Mouse (Mus musculus) midbrain, embryonic 15.5 days (tissue): ENCODE measurements at regions not wholly inside any gene's neighbourhood (a gene's known extent, or its start where the extent isn't known, plus 50 kb on each side); places are given as distances from the start of the nearest gene placed in this dataset.

Experiments
- ATAC-seq: fragments of 200-750 bp; cut with Nextera tagmentation; replicated peaks from 2 replicates; pipeline ENCODE4 v1.8.0; 2017; ENCODE audit warnings: moderate TSS enrichment
- H3K27ac ChIP-seq: fragments of 300-500 bp; sonication (generic); 2 replicates; pipeline ENCODE4 v1.5.1; 2015; ENCODE audit warnings: mild to moderate bottlenecking, inconsistent platforms
- H3K27me3 ChIP-seq: fragments of 300-500 bp; sonication (generic); replicated peaks from 2 replicates; pipeline ENCODE4 v1.6.1; 2015; ENCODE audit warnings: inconsistent platforms
- H3K36me3 ChIP-seq: fragments of 300-500 bp; sonication (generic); replicated peaks from 2 replicates; pipeline ENCODE4 v1.6.1; 2015; ENCODE audit warnings: inconsistent platforms
- H3K4me1 ChIP-seq: fragments of 300-500 bp; sonication (generic); 2 replicates; pipeline ENCODE4 v1.6.1; 2015; ENCODE audit warnings: inconsistent platforms
- H3K4me2 ChIP-seq: fragments of 300-500 bp; sonication (generic); 2 replicates; pipeline ENCODE4 v1.6.1; 2015; ENCODE audit warnings: inconsistent platforms, mild to moderate bottlenecking, moderate library complexity
- H3K4me3 ChIP-seq: fragments of 300-500 bp; sonication (generic); 2 replicates; pipeline ENCODE4 v1.5.1; 2015; ENCODE audit warnings: mild to moderate bottlenecking, inconsistent platforms
- H3K9ac ChIP-seq: fragments of 300-500 bp; sonication (generic); 2 replicates; pipeline ENCODE4 v1.6.1; 2015; ENCODE audit warnings: mild to moderate bottlenecking, inconsistent platforms
- H3K9me3 ChIP-seq: fragments of 300-500 bp; sonication (generic); 2 replicates; pipeline ENCODE4 v1.6.1; 2016; ENCODE audit warnings: inconsistent platforms
- WGBS: fragments of 180-500 bp; shearing (Covaris S2); methylation state at CpG from one replicate; pipeline ENCODE4 v1.1.7; 2015; ENCODE audit warnings: mixed read lengths; 5-methylcytosine and 5-hydroxymethylcytosine counted together

GRCm38 (mm10) chr17:16571403-16571802 is 492.5 kb upstream of the Zfp960 start:
- no peak overlapping the region for H3K9ac ChIP-seq
- no peak overlapping the region for H3K4me2 ChIP-seq
- no peaks in the 10 kb centered on the region for H3K9me3 ChIP-seq
- no peaks in the 10 kb centered on the region for H3K36me3 ChIP-seq
- H3K4me3 ChIP-seq: no peak overlapping the region
- peak; percentile 77; the same call in 1 of the 2 replicates for ATAC-seq
- no peaks in the 10 kb centered on the region for H3K27me3 ChIP-seq
- 51% methylated on average over 5 of the region's 5 CpGs for WGBS
- H3K27ac ChIP-seq: 0 out of 2 replicates have a peak overlapping the region, but pooled peaks have one; percentile 10
- no peaks in the 10 kb centered on the region for H3K4me1 ChIP-seq

GRCm38 (mm10) chr17:16588791-16589190 is 475.1 kb upstream of the Zfp960 start:
- Histone ChIP-seq H3K9ac (no peak overlapping the region), H3K4me3 (no peak overlapping the region), H3K4me2 (no peak overlapping the region), H3K36me3 (no peaks in the 10 kb centered on the region), H3K9me3 (no peaks in the 10 kb centered on the region), H3K27me3 (no peaks in the 10 kb centered on the region), H3K4me1 (no peaks in the 10 kb centered on the region), H3K27ac (no peak overlapping the region)
- WGBS: 93% methylated on average over 1 of the region's 1 CpGs
- no peak for ATAC-seq

GRCm38 (mm10) chr17:16599671-16600070 is 464.2 kb upstream of the Zfp960 start:
- H3K9ac ChIP-seq: no peak overlapping the region
- 42% methylated on average over 3 of the region's 3 CpGs for WGBS
- no peak overlapping the region for H3K4me3 ChIP-seq
- H3K4me1 ChIP-seq: no peaks in the 10 kb centered on the region
- no peaks in the 10 kb centered on the region for H3K9me3 ChIP-seq
- H3K4me2 ChIP-seq: no peak overlapping the region
- H3K27me3 ChIP-seq: no peaks in the 10 kb centered on the region
- no peak for ATAC-seq
- no peaks in the 10 kb centered on the region for H3K36me3 ChIP-seq
- no peak overlapping the region for H3K27ac ChIP-seq

GRCm38 (mm10) chr17:16612405-16612979 is 451.4 kb upstream of the Zfp960 start:
- H3K9ac ChIP-seq: no peak overlapping the region
- H3K4me1 ChIP-seq: no peaks in the 10 kb centered on the region
- no peak overlapping the region for H3K4me2 ChIP-seq
- no peak overlapping the region for H3K27ac ChIP-seq
- peak; percentile 52; the same call in 1 of the 2 replicates for ATAC-seq
- no peaks in the 10 kb centered on the region for H3K9me3 ChIP-seq
- H3K36me3 ChIP-seq: no peaks in the 10 kb centered on the region
- H3K27me3 ChIP-seq: no peaks in the 10 kb centered on the region
- H3K4me3 ChIP-seq: no peak overlapping the region
- 53% methylated on average over 1 of the region's 1 CpGs for WGBS

- ATAC-seq: no peak
- 91% methylated on average over 4 of the region's 4 CpGs for WGBS
These were observed 441.9 kb upstream of the Zfp960 start for GRCm38 (mm10) chr17:16621931-16622556.

GRCm38 (mm10) chr17:16629854-16630253 is 434.1 kb upstream of the Zfp960 start:
- Histone ChIP-seq H3K36me3 (no peaks in the 10 kb centered on the region), H3K4me2 (no peak overlapping the region), H3K4me3 (no peak overlapping the region), H3K9me3 (no peaks in the 10 kb centered on the region), H3K4me1 (no peaks in the 10 kb centered on the region), H3K27ac (no peak overlapping the region), H3K9ac (no peak overlapping the region), H3K27me3 (no peaks in the 10 kb centered on the region)
- WGBS: 80% methylated on average over 1 of the region's 1 CpGs
- ATAC-seq: no peak

More at GRCm38 (mm10) chr17:16621931-16622556, 441.9 kb upstream of the Zfp960 start:
- Histone ChIP-seq H3K9ac (no peak overlapping the region), H3K27ac (no peak overlapping the region), H3K4me1 (no peaks in the 10 kb centered on the region), H3K27me3 (no peaks in the 10 kb centered on the region), H3K4me2 (no peak overlapping the region), H3K36me3 (no peaks in the 10 kb centered on the region), H3K9me3 (no peaks in the 10 kb centered on the region), H3K4me3 (no peak overlapping the region)

- Histone ChIP-seq H3K4me3 (no peak overlapping the region), H3K27ac (no peak overlapping the region), H3K4me2 (no peak overlapping the region), H3K36me3 (no peaks in the 10 kb centered on the region), H3K4me1 (no peaks in the 10 kb centered on the region), H3K27me3 (no peaks in the 10 kb centered on the region), H3K9ac (no peak overlapping the region), H3K9me3 (no peaks in the 10 kb centered on the region)
- no peak for ATAC-seq
These were observed 430.5 kb upstream of the Zfp960 start for GRCm38 (mm10) chr17:16633426-16633825.

GRCm38 (mm10) chr17:16637463-16637862 is 426.4 kb upstream of the Zfp960 start:
- H3K4me2 ChIP-seq: no peak overlapping the region
- H3K9ac ChIP-seq: no peak overlapping the region
- no peaks in the 10 kb centered on the region for H3K4me1 ChIP-seq
- H3K27me3 ChIP-seq: no peaks in the 10 kb centered on the region
- H3K27ac ChIP-seq: no peak overlapping the region
- ATAC-seq: no peak
- H3K4me3 ChIP-seq: no peak overlapping the region
- H3K9me3 ChIP-seq: no peaks in the 10 kb centered on the region
- no peaks in the 10 kb centered on the region for H3K36me3 ChIP-seq

GRCm38 (mm10) chr17:16647942-16648341 is 416.0 kb upstream of the Zfp960 start:
- no peak overlapping the region for H3K9ac ChIP-seq
- no peaks in the 10 kb centered on the region for H3K4me1 ChIP-seq
- H3K27me3 ChIP-seq: no peaks in the 10 kb centered on the region
- ATAC-seq: no peak
- no peaks in the 10 kb centered on the region for H3K36me3 ChIP-seq
- no peak overlapping the region for H3K27ac ChIP-seq
- no peak overlapping the region for H3K4me2 ChIP-seq
- no peak overlapping the region for H3K4me3 ChIP-seq
- H3K9me3 ChIP-seq: no peaks in the 10 kb centered on the region
- WGBS: 39% methylated on average over 1 of the region's 1 CpGs

GRCm38 (mm10) chr17:16665253-16665652 is 398.7 kb upstream of the Zfp960 start:
- H3K9ac ChIP-seq: no peak overlapping the region
- ATAC-seq: no peak
- no peaks in the 10 kb centered on the region for H3K36me3 ChIP-seq
- H3K27ac ChIP-seq: no peak overlapping the region
- H3K9me3 ChIP-seq: no peaks in the 10 kb centered on the region
- no peak overlapping the region for H3K4me2 ChIP-seq
- no peak overlapping the region for H3K4me3 ChIP-seq
- peaks cover 2% of the 10 kb centered on the region; the same call in 1 of the 2 replicates for H3K4me1 ChIP-seq
- H3K27me3 ChIP-seq: no peaks in the 10 kb centered on the region

GRCm38 (mm10) chr17:16667606-16668005 is 396.3 kb upstream of the Zfp960 start:
- Histone ChIP-seq H3K9ac (no peak overlapping the region), H3K27ac (no peak overlapping the region), H3K36me3 (no peaks in the 10 kb centered on the region), H3K4me3 (no peak overlapping the region), H3K4me1 (peaks cover 2% of the 10 kb centered on the region; the same call in 1 of the 2 replicates), H3K4me2 (no peak overlapping the region), H3K9me3 (no peaks in the 10 kb centered on the region), H3K27me3 (no peaks in the 10 kb centered on the region)
- ATAC-seq: 0 out of 2 replicates have a peak, but pooled peaks have one; percentile 39
- WGBS: 65% methylated on average over 1 of the region's 1 CpGs

GRCm38 (mm10) chr17:16704199-16704598 is 359.7 kb upstream of the Zfp960 start:
- no peak overlapping the region for H3K27ac ChIP-seq
- H3K4me3 ChIP-seq: no peak overlapping the region
- ATAC-seq: no peak
- no peaks in the 10 kb centered on the region for H3K9me3 ChIP-seq
- no peaks in the 10 kb centered on the region for H3K27me3 ChIP-seq
- H3K4me2 ChIP-seq: no peak overlapping the region
- H3K9ac ChIP-seq: no peak overlapping the region
- H3K36me3 ChIP-seq: no peaks in the 10 kb centered on the region
- H3K4me1 ChIP-seq: no peaks in the 10 kb centered on the region

- no peaks in the 10 kb centered on the region for H3K4me1 ChIP-seq
- H3K27me3 ChIP-seq: no peaks in the 10 kb centered on the region
- no peak overlapping the region for H3K4me2 ChIP-seq
- no peak for ATAC-seq
- no peaks in the 10 kb centered on the region for H3K36me3 ChIP-seq
- WGBS: 92% methylated on average over 1 of the region's 1 CpGs
- H3K9me3 ChIP-seq: no peaks in the 10 kb centered on the region
- no peak overlapping the region for H3K27ac ChIP-seq
- no peak overlapping the region for H3K9ac ChIP-seq
- H3K4me3 ChIP-seq: no peak overlapping the region
These were observed 358.0 kb upstream of the Zfp960 start for GRCm38 (mm10) chr17:16705890-16706289.
